Mouse (Mus musculus): ENCODE measurements at regions not wholly inside any gene's neighbourhood (a gene's known extent, or its start where the extent isn't known, plus 50 kb on each side); places are given as distances from the start of the nearest gene placed in this dataset.

DNA sequence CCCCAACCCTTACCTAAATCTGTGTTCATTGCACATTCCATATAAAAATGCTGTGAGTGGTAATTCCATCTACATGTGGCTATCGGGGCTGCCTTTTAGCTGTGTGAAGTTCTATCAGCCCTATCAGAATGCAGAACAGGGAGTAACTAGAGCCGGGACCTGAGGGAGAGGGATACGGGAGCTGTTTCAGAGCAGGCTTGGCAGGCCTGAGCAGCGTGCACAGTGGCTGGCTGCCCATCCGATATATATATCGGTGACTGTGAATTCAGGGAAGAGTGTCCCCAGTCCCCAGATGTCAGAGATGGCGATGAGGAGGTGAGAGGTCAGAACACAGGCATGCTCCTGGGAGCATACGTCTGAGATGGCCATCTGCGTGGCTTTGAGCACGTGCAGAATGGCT, 79.0 kb downstream of the Arl4c start:
- in situ Hi-C loops (cut with MboI; ENCODE audit: low pct_unique_long_range_greater_than_20kb in 1 of 2, low sequenced_read_pairs in 2 of 2, unreplicated experiment in 1 of 2), result no loop called here

DNA sequence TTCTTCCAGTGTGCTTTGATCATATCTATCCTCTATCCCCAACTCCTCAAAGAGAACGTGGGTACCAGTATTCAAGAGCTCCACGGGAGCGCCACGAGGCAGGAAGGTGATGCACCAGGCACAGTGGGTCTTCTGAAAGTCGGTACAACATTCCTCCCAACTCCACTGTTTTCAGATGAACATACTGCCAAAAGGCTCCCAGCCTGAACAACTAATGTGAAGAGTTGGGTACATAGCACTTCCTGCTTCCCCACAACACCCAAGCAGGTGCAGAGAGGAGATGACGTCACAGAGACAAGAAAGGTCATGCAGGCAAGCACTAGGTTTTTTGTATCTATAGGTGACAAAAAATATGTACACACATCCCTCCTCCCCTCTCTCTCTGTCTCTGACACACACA, 79.7 kb downstream of the Arl4c start:
- in situ Hi-C loops (cut with MboI; ENCODE audit: low pct_unique_long_range_greater_than_20kb in 1 of 2, low sequenced_read_pairs in 2 of 2, unreplicated experiment in 1 of 2), result no loop called here

DNA sequence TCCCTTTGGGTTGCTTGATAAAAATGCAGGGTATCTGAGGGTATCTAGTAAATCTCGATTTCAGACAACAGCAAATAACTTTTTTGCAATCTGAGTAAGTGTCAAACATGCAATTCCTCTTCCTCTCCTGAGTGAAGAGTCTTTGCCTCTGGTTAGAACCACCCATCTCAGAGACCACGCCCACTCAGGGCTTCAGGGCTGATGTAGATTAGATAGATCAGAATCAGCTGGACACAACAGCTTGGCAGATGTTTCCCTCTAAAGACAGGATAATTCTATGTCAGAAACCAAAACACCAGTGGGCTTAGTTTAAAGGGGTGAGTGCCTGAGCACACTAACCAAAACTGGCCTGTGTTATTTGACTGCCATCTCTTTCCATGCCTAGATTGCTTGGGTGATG, 80.8 kb downstream of the Arl4c start:
- in situ Hi-C loops (cut with MboI; ENCODE audit: low pct_unique_long_range_greater_than_20kb in 1 of 2, low sequenced_read_pairs in 2 of 2, unreplicated experiment in 1 of 2), result no loop called here

DNA sequence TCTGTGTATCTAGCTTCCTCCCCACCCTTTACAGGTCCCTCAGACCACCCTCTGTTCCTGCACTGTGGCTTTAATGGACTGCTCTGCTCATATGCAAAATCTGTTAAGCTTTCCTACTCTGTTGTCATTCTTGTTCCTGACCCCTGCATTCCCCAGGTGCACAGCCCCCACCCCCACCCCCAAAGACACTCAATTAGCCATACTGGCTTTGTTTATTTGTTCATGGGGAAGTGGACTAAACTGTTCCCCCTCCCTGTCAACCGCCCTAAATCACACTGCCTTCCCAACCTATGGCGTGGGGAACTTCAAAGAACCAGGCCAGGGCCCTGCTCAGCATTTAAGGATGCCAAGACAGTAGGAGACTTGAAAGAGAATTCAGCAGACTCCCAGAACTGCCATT, 89.0 kb downstream of the Arl4c start:
- in situ Hi-C loops (cut with MboI; ENCODE audit: low pct_unique_long_range_greater_than_20kb in 1 of 2, low sequenced_read_pairs in 2 of 2, unreplicated experiment in 1 of 2), result no loop called here

DNA sequence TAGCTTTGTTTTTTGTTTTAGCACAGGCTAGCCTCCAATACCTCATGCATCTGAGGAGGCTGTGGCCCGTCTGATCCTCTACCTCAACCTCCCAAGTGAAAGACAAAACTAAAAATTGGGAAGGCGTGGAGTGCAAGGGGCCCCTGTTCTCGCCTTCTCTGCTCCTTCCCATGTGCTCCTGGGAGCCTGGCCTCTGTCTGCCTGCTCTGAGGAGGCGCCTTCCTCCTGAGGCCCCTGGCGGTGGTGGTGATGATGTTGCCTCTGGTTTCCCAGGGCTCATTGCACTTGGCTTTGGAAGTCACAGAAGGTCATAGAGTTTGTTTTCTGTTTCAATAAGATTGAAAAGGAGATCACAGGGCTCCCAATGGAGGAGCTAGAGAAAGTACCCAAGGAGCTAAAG, 90.8 kb downstream of the Arl4c start:
- in situ Hi-C loops (cut with MboI; ENCODE audit: low pct_unique_long_range_greater_than_20kb in 1 of 2, low sequenced_read_pairs in 2 of 2, unreplicated experiment in 1 of 2), result no loop called here

DNA sequence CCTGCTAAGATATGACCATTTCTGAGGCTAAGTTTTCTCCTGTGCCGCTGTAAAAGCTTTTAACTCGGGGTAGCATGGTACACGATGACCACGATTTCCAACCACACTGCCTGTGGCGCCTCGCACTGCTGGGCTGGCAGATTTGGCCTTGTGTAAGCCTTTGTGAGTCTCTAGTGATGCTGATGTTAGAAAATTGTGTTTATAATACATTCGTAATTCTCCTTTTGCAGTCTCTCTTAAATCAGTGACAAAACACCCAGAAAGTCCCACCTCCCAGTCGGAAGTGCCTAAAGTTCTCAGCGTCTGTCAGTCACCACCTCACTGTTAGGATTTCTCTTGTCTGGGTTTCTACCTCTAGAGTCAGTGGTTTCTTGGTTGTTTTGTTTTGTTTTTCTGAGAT, 91.2 kb downstream of the Arl4c start:
- in situ Hi-C loops (cut with MboI; ENCODE audit: low pct_unique_long_range_greater_than_20kb in 1 of 2, low sequenced_read_pairs in 2 of 2, unreplicated experiment in 1 of 2), result no loop called here

DNA sequence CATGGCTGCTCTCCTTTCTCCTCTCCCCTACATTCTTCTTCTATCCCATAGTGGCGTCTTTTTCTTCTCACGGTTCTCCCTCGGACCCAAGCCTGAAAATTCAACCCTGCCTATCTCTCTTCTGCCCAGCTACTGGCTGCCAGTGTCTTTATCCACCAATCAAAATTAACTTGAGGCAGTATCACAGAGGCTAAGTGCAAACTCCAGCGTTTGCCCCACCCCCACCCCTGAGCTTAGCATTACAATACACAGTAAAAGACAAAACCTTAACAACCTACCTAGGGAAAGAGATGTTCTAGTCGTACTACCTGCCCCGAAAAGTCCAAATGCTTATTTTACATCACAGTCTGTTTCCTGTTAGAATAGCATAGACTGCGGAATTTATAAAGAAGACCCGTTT, 93.2 kb downstream of the Arl4c start:
- in situ Hi-C loops (cut with MboI; ENCODE audit: low pct_unique_long_range_greater_than_20kb in 1 of 2, low sequenced_read_pairs in 2 of 2, unreplicated experiment in 1 of 2), result no loop called here

DNA sequence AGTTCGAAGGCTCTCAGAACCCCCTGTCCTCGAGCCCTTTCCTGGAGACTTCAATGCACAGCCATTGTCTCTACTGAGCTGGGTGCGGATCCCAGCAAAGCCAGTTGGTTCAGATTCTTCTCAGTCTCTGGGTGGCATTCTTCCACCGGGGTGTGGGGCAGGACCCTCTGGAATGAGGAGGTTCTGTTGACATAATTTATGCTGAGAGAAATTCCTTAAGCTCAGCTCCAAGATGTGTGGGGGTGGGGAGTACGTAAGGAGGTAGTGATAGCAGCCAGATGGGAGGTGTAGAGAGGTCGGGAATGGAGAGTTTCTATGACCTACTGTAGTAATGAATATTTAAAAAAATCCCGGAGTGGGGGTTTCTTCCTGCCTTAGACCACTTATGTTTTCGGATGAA, 93.8 kb downstream of the Arl4c start:
- in situ Hi-C loops (cut with MboI; ENCODE audit: low pct_unique_long_range_greater_than_20kb in 1 of 2, low sequenced_read_pairs in 2 of 2, unreplicated experiment in 1 of 2), result no loop called here

DNA sequence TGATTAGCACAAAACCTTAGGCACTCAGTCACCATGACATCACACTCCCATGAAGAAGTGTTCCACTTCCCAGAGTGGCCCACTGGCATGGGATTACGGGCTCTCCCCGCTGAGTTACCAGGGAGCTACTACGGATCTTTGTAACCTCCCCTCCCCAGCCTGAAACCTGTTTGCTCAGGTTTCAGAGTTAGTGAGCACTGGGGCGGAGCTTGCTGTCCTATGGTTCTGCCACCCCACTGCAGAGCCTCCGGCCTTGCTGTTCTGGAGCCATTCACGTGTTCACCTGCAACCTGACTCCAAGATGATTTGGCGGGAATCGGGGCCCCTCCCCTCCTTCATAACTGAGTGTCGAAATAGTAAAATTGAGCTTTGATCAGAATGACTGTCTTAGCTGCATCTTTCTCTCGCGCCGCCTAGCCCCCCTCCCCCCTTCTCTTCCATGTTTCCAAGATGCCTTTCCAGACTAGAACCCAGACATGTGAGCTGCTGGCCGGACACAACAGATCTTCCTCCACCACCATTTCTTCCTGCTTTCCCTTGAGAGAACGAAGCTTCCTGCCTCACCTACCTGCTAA, 95.8 kb upstream of the Glrp1 start:
- in situ Hi-C loops (cut with MboI; ENCODE audit: low pct_unique_long_range_greater_than_20kb in 1 of 2, low sequenced_read_pairs in 2 of 2, unreplicated experiment in 1 of 2), result no loop called here

DNA sequence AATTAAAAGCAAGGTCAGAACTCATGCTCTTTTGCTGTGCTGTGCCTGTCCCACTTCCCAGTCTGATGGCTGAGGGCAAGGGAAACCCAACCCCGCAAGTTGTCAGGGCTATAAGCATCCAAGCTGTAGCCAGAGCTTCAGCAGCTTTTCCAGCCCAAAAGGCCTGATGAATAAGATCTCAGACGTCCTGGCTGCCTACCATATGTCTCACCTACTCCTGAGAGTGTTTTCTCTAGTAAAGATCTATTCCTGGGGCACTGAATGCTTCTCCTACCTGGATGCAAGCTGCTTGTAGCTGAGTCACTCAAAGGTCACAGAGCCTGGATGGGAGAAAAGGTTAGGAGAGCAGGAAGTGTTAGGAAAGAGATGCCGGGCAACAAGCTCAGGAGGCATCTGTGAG, 92.4 kb upstream of the Glrp1 start:
- in situ Hi-C loops (cut with MboI; ENCODE audit: low pct_unique_long_range_greater_than_20kb in 1 of 2, low sequenced_read_pairs in 2 of 2, unreplicated experiment in 1 of 2), result no loop called here

DNA sequence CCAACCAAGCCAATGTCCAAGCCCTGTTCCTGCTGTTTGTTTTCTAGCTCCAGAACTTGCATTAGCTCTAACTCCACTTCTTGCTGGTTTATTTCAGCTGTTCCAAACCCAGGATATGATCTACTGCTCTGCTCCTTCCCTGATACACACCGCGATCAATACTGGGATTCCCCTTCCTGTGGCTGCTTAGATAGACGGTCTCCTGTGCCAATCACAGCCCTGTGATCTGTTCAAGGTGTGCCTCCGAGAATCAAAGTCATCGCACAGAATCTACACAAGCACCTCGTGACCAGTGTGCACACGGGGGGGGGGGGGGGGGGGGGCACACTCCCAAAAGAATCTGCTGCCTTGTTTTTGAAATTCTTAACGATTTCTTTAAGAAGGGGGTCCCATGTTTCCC, 91.9 kb upstream of the Glrp1 start:
- in situ Hi-C loops (cut with MboI; ENCODE audit: low pct_unique_long_range_greater_than_20kb in 1 of 2, low sequenced_read_pairs in 2 of 2, unreplicated experiment in 1 of 2), result no loop called here

DNA sequence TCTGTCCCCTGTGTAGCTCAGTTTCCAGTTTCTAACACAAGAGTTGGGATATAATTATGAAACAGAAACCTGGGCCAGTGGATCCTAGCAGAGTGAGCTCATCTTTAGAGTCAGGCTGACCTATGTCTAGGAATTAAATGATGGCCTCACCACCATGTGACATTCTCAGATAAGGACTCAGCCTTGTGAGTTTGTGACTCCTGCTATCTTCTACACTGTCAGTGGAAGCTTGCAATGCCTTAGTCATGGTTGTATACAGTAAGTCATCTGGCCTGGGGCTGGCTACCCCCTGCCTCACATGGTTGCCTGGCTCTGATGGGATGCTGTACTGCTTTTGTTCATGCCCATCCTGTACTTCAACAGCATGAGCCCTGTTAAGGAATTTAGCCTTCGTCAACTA, 90.3 kb upstream of the Glrp1 start:
- in situ Hi-C loops (cut with MboI; ENCODE audit: low pct_unique_long_range_greater_than_20kb in 1 of 2, low sequenced_read_pairs in 2 of 2, unreplicated experiment in 1 of 2), result no loop called here

DNA sequence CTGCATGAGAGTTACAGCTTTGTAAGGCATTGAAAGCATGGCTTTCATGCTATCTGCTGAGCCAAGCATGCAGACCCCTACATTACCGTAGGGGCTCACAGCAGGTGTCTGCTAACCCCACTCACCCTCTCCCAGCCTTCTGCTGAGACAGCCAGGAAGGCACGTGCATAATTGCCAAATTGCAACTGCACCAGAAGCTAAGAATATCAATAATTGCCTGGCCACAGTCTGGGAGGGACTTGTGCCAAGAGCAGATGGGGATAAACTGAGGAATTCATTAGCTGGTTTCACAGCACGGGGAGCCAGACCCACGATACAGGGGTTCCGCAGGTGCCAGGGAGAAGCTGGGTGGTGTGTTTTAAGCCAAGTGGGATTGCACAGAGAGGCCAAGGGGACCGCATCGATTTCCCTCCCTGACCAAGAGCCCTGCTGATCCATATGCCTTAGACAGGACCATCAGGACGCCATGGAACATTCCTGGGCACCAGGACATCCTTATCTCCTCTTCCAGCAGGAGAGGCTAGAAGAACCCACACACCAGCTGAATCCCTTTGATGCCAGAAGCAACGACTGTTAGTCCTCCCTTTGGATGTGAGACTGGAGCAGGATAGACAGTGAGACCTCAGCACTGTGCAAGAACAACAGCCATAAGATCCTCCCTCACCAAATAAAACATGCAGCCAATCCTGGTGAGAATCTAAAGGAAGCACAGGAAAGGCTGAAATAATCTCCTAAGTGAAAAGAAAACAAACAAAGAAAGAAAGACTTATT, 84.8 kb upstream of the Glrp1 start:
- in situ Hi-C loops (cut with MboI; ENCODE audit: low pct_unique_long_range_greater_than_20kb in 1 of 2, low sequenced_read_pairs in 2 of 2, unreplicated experiment in 1 of 2), result no loop called here

DNA sequence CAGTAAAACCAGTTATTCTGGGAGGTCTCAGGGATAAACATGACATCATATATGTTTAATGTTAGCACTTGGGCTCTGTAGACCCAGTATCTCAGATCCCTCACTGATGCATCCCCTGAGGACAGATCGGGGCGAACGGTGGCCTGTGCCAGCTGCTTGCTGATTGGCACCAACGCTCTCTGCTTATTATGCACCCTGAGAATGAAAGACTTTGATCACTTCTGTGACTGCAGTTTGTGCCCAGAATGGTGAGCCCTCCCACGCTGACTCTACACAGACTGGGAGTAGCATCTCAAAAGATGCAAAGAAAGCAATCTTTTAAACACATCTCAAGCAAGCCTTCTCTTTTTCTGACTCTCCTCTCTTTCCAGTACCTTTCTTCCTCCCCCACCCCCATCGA, 82.2 kb upstream of the Glrp1 start:
- in situ Hi-C loops (cut with MboI; ENCODE audit: low pct_unique_long_range_greater_than_20kb in 1 of 2, low sequenced_read_pairs in 2 of 2, unreplicated experiment in 1 of 2), result no loop called here

DNA sequence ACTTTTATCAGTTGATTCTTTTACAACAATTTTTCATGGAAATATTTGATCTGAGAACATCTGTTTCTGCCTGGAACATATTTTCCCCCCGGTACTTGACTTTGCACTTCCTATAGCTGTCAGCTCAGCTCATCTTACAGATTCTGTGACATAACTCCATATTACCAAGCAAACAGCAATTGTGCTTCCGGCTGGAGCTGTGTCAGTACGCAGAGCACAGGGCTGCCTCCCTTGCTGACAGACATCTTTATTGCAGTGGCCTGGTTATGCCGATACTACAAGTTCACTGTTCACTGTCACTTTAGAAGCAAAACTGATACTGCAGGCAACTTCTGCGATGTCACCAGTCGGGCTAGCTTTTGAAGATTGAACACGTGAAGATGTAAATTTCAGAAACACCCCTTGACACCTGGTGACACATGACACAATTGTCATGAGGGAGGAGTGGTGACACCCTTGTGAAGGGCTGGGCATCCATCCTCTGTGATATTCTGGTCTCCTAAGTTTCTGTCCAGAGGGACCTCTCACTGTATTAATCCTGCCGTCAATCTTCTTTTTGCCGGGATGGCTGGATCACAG, 81.0 kb upstream of the Glrp1 start:
- in situ Hi-C loops (cut with MboI; ENCODE audit: low pct_unique_long_range_greater_than_20kb in 1 of 2, low sequenced_read_pairs in 2 of 2, unreplicated experiment in 1 of 2), result no loop called here

DNA sequence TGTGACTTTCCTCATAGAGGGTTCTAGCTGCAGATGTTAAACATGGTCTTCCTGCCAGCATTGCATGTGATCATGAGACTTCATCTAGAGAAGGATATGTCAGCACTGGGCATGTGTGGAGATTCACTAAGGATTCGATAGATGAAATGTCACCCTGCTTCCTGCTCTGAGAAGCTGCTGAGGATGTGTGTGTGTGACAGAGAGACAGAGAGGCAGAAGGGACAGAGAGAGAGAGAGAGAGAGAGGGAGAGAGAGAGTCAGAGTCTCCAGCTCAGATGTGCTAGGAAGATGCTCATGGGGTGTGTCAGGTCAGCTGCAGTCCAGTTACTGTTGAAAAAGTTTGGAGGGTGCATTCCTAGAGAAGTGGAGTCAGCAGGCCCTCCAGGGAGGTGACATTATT, 78.9 kb upstream of the Glrp1 start:
- in situ Hi-C loops (cut with MboI; ENCODE audit: low pct_unique_long_range_greater_than_20kb in 1 of 2, low sequenced_read_pairs in 2 of 2, unreplicated experiment in 1 of 2), result no loop called here

DNA sequence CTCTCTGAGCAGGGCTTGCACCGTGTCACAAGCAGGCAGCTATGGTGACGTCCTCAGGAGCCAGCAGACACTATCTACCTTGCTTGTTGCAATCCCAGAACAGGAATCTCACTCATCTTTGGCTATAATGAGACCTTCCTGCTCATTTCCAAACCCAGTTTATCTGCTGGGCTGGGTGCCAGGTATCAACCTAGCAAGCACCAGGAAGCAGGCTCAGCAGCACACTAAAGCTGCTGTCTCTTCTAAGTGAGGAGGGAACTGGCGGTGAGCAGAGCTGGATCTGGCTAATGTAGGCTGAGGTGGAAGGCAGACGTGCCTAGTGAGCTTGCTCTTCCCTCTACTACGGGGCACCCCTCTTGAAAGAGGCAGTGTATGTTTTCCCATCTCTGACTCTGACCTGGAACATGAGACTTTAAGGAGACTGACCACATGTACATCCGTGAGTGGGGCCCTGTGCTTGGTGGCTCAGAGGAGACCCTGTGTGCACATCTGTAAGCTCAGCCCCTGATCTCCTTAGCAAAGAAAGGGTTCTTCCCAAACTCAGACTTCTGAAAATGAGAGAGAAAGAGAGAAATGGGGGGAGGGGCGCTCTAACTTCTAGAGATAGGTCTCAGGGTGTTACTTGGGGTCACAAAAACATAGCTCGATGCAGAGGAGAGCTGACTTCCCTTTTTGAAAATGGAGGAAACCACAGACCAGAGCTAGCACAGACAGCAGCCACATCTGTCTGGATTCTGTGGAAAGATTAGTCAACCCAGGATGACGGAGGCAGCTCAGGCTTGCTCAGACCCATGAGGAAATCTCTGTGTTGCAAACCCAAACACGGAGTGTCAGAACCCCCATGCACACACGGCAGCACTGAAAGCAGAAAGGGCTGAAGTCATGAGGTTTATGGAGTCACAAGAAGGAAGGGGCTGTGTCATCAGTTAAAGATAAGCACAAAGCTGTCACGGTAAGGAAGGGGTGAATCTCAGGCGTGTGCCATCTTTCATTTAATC, 77.3 kb upstream of the Glrp1 start:
- in situ Hi-C loops (cut with MboI; ENCODE audit: low pct_unique_long_range_greater_than_20kb in 1 of 2, low sequenced_read_pairs in 2 of 2, unreplicated experiment in 1 of 2), result no loop called here

DNA sequence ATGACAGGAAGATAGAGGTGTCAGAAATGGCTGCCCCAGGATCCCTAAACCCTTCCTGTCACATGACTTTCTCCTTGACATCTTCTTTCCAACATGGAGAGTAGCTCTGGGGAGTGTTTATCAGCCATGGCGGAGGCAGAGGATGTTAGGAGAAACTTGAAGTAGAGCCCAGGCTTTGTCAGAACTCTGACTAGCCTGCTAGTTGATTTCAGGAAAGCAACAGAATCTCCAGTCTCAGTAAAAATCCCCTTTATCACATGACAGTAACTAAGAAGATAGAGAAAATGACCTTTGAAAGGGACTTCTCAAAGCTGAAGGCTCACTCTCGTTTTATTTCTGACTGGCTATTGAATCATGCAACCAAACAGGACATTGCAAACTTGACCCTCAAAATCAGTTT, 76.3 kb upstream of the Glrp1 start:
- in situ Hi-C loops (cut with MboI; ENCODE audit: low pct_unique_long_range_greater_than_20kb in 1 of 2, low sequenced_read_pairs in 2 of 2, unreplicated experiment in 1 of 2), result no loop called here

DNA sequence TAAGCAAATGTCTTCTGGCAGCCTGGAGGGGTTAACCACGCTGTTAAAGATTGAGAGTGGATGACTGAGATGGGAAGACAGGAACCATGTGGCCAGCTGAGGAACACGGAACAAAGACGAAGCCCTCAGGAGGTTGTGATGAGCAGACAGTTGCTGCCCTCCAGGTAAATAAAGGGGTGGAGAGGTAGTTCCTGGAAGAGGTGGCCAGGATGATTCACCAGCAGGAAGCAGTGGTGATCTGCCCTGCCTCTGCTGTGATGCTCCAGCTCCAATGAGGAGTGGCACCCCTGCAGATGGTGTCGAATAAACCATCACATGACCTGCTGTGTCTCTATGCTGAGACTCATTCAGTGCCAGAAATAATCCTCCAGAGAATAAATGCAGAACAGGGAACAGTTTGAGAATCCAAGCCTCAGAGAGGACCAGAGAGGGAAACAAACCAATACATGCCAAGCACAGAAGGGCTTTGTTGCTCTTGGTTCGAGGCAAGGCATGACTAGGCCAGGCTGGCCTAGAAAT, 74.7 kb upstream of the Glrp1 start:
- in situ Hi-C loops (cut with MboI; ENCODE audit: low pct_unique_long_range_greater_than_20kb in 1 of 2, low sequenced_read_pairs in 2 of 2, unreplicated experiment in 1 of 2), result no loop called here

All from mouse embryonic stem cell (cell line).